Mouse (Mus musculus) liver, adult 2 months (tissue): ENCODE measurements around the gene Zfp37.

Experiments used
- CTCF ChIP-seq: fragments of 200-500 bp; IDR thresholded peaks from 2 replicates; pipeline ENCODE4 v1.5.1; 2011; ENCODE audit warnings: low read depth, low read length, control low read depth
- POLR2A ChIP-seq: fragments of 200-500 bp; IDR thresholded peaks from 2 replicates; pipeline ENCODE4 v1.6.1; 2011; ENCODE audit warnings: low read length, control low read depth; ENCODE audit not compliant: insufficient read depth; ENCODE audit errors: extremely low read depth

- TF ChIP-seq CTCF = peak; percentile 26; the same call in 1 of the 2 replicates
- no peak for TF ChIP-seq POLR2A
These were observed 20.2 kb upstream of the Zfp37 start for GRCm38 (mm10) chr4:62250896-62251544.
